Mouse (Mus musculus): ENCODE measurements around the gene Trmo. TPM values are rescaled to one million over a fixed set of nuclear protein-coding genes. Genes with fewer than 3 reads are reported as not detected.

Trmo gene
- polyA plus RNA-seq (2015; fragmentation: Illumina TruSeq; extraction: RNeasy Lipid Tissue Mini Kit (QIAGEN cat#74804); ENCODE audit: insufficient read depth, low replicate concordance), result 10.9 TPM

DNA sequence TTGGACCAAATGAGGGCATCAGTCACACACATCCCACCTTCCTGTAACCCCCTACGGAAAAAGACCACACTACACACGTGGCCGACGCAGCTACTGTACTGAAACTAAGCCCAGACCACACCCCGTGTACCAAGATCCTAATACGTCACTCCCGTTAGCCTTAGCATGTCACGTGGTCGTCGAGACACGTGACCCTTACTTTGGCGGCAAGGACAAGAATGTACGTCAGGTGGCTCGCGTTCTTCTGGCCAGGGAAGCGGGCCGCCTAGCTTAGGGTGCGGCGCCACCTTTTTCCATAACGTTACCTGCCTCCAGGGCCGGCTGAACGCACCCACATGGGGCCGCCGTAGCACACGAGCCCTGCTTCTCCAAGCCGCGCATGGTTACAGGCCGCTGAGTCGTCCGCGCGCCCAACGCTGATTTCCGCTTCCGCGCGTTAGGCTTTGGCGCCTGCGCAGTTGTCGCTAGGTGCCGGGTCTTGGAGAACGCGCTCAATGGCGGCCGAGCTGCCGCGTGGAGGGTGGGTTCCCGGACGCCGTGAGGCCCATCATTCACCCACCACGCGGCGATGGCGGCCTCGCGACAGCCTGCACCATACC is at the start of gene Trmo:
Trmo (minus strand) TSS at position 425 of the 599 bp plus-strand sequence.

DNA sequence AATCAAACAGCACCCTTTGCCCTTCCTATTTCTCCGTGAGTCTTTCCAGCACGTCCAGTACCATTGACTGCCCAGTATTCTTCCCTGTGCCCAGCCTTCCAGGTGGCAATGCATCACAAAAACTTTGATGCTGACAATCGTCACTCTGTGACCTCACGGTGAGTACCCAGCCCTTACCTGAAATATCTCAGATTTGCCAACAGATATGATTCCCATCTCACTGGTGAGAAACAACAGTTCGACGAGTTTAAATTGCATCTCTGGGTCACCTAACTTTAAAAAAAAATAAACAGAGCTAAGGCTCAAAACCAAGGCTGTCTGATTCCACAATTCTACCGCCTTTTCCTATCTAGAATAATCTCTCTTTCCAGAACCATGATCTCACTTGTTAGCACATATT is 24.2 kb upstream of the Trmo start, which contains the start of gene Hemgn:
Hemgn (minus strand) TSS at position 101 of the 400 bp plus-strand sequence.

DNA sequence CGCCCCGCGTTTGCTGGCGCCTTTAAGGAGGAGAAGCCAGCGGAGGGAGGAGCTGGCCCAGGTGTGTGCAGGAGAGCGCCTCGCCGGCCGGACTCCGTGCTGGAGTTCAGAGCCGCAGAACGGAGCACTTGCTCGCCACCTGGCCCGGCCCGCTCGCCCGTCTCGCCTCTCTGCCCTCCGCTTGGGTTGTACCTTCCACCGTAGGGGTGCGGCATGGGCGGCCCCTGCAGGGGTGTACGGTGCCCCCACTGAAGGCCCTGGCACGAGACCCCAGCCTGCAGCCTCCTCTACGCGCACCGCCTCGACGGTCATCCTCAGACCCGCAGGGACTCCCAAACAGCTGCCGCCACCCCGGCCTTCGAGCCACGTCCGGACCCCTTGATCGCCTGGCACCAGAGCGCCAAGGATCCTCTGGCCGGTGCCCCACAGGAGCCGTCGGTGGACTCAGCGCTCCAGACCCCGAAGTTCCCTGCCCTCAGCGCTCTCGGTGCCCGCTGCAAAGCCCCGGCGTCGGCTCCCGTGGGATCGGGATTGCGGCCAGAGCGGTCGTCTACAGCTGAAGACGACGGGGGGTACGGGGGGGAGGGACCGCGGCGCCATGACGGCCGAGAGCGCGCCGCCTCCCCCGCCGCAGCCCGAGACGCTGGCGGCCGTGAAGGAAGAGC is 45.5 kb downstream of the Trmo start, which contains the start of gene Foxe1:
Foxe1 (plus strand) TSS at position 14 of the 665 bp plus-strand sequence.

Other genes starting within 250 kb of the Trmo start
- 43.4 TPM for gene Xpa, start 193.1 kb downstream of the Trmo start, polyA plus RNA-seq (2015; fragmentation: Illumina TruSeq; extraction: RNeasy Lipid Tissue Mini Kit (QIAGEN cat#74804); ENCODE audit: insufficient read depth, low replicate concordance)
- gene Foxe1, start 45.8 kb downstream of the Trmo start, polyA plus RNA-seq (2015; fragmentation: Illumina TruSeq; extraction: RNeasy Lipid Tissue Mini Kit (QIAGEN cat#74804); ENCODE audit: insufficient read depth, low replicate concordance), result not detected
- gene Hemgn, start 24.1 kb upstream of the Trmo start, polyA plus RNA-seq (2015; fragmentation: Illumina TruSeq; extraction: RNeasy Lipid Tissue Mini Kit (QIAGEN cat#74804); ENCODE audit: insufficient read depth, low replicate concordance), result 34.4 TPM
- gene Anp32b, start 61.5 kb upstream of the Trmo start, polyA plus RNA-seq (2015; fragmentation: Illumina TruSeq; extraction: RNeasy Lipid Tissue Mini Kit (QIAGEN cat#74804); ENCODE audit: insufficient read depth, low replicate concordance), result 384 TPM
- 42.6 TPM for gene Nans, start 99.8 kb upstream of the Trmo start, polyA plus RNA-seq (2015; fragmentation: Illumina TruSeq; extraction: RNeasy Lipid Tissue Mini Kit (QIAGEN cat#74804); ENCODE audit: insufficient read depth, low replicate concordance)
- gene Trim14, start 146.7 kb upstream of the Trmo start, polyA plus RNA-seq (2015; fragmentation: Illumina TruSeq; extraction: RNeasy Lipid Tissue Mini Kit (QIAGEN cat#74804); ENCODE audit: insufficient read depth, low replicate concordance), result 56.8 TPM
- 36.0 TPM for gene Coro2a, start 212.8 kb upstream of the Trmo start, polyA plus RNA-seq (2015; fragmentation: Illumina TruSeq; extraction: RNeasy Lipid Tissue Mini Kit (QIAGEN cat#74804); ENCODE audit: insufficient read depth, low replicate concordance)